Mouse (Mus musculus) bone marrow macrophage, adult 2 months (primary cell): ENCODE measurements around the gene Kif2c. TPM values are rescaled to one million over a fixed set of nuclear protein-coding genes. Genes with fewer than 3 reads are reported as not detected.
A peak's percentile ranks its signal among the peaks of the same experiment; 100 is the strongest.
"Not testable (repeated sequence)": the region's sequence is repeated elsewhere in the genome, so short reads cannot be mapped to it uniquely, and the experiment has no call there.

Experiments
- H3K27ac ChIP-seq: 2 replicates; pipeline ENCODE4 v1.5.1; 2012; ENCODE audit warnings: low read depth, low read length; ENCODE audit not compliant: insufficient read depth
- H3K4me1 ChIP-seq: 2 replicates; pipeline ENCODE4 v1.6.1; 2012; ENCODE audit warnings: low read length; ENCODE audit not compliant: control insufficient read depth, insufficient read depth
- H3K4me3 ChIP-seq: 2 replicates; pipeline ENCODE4 v1.5.1; 2012; ENCODE audit warnings: mild to moderate bottlenecking, low read length, moderate library complexity; ENCODE audit not compliant: insufficient read depth
- CTCF ChIP-seq: IDR thresholded peaks from 2 replicates; pipeline ENCODE4 v1.5.1; 2012; ENCODE audit warnings: low read depth, mild to moderate bottlenecking, low read length, moderate library complexity
- POLR2A ChIP-seq: IDR thresholded peaks from 2 replicates; pipeline ENCODE4 v1.6.1; 2012; ENCODE audit warnings: mild to moderate bottlenecking, low read depth, low read length, borderline replicate concordance
- polyA plus RNA-seq: library from polyadenylated mRNA; stranded (reverse); fragments of >200 nt; gene quantifications from 2 replicates; pipeline ENCODE4 v1.2.4, GENCODE M21; 2012; ENCODE audit not compliant: missing spikeins, insufficient read depth, insufficient read length

The Kif2c gene
- polyA plus RNA-seq, 1 experiment = 20.5 TPM

GRCm38 (mm10) chr4:117189856-117190543 lies 7.6 kb upstream of the Kif2c start:
- 0 out of 2 replicates have a peak overlapping the region, but pooled peaks have one; percentile 4 for H3K4me3 ChIP-seq
- peaks cover 7% of the 10 kb centered on the region for H3K4me1 ChIP-seq
- TF ChIP-seq CTCF (no peak), POLR2A (peak; percentile 80; the same call in 1 of the 2 replicates)
- peak overlapping the region; percentile 47 for H3K27ac ChIP-seq

- Histone ChIP-seq H3K4me1 (peaks cover 7% of the 10 kb centered on the region), H3K27ac (peak overlapping the region; percentile 68), H3K4me3 (peak overlapping the region; percentile 70)
- TF ChIP-seq CTCF (peak; percentile 90), POLR2A (no peak)
These were observed 7.0 kb upstream of the Kif2c start for GRCm38 (mm10) chr4:117189382-117189855.

- Histone ChIP-seq H3K4me1 (peaks cover 7% of the 10 kb centered on the region), H3K27ac (peak overlapping the region; percentile 68; the same call in 1 of the 2 replicates), H3K4me3 (peak overlapping the region; percentile 70)
- TF ChIP-seq CTCF = no peak
- TF ChIP-seq POLR2A = no peak
These were observed 6.5 kb upstream of the Kif2c start for GRCm38 (mm10) chr4:117188969-117189368.

GRCm38 (mm10) chr4:117182759-117183096 lies 289 bp upstream of the Kif2c start:
- H3K27ac ChIP-seq = peak overlapping the region; percentile 71
- peak overlapping the region; percentile 96 for H3K4me3 ChIP-seq
- not testable (repeated sequence) for H3K4me1 ChIP-seq

DNA sequence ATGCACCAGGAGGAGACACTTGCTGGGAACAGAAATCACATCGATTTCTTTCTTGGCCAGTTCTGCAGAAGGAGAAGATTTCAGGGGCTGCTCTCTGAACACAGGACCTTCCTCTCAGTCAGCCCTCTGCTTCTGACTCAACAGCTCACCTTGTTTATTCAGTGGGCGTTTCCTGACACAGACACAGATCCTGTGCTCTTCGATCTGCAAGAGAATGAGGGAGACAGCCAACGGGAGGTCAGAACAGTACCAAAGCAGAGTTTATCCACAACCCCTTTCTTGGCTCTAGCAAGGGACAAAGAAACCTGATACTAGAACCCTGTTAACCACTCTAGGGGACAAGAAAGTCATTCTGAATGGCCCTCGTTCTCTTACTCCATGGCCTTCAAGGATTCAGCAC lies 12.5 kb downstream of the Kif2c start:
- H3K4me3 ChIP-seq = no peak overlapping the region
- H3K27ac ChIP-seq = no peak overlapping the region
- TF ChIP-seq POLR2A = no peak
- no peak for TF ChIP-seq CTCF
- peaks cover 11% of the 10 kb centered on the region for H3K4me1 ChIP-seq

GRCm38 (mm10) chr4:117161183-117161582 lies 21.3 kb downstream of the Kif2c start:
- TF ChIP-seq POLR2A = no peak
- no peak for TF ChIP-seq CTCF
- Histone ChIP-seq H3K27ac (no peak overlapping the region), H3K4me1 (0 out of 2 replicates have a peak, but pooled peaks cover 2% of the 10 kb centered on the region), H3K4me3 (no peak overlapping the region)

GRCm38 (mm10) chr4:117159666-117160065 lies 22.8 kb downstream of the Kif2c start:
- Histone ChIP-seq H3K4me3 (no peak overlapping the region), H3K27ac (no peak overlapping the region), H3K4me1 (no peaks in the 10 kb centered on the region)
- TF ChIP-seq POLR2A (no peak), CTCF (no peak)

DNA sequence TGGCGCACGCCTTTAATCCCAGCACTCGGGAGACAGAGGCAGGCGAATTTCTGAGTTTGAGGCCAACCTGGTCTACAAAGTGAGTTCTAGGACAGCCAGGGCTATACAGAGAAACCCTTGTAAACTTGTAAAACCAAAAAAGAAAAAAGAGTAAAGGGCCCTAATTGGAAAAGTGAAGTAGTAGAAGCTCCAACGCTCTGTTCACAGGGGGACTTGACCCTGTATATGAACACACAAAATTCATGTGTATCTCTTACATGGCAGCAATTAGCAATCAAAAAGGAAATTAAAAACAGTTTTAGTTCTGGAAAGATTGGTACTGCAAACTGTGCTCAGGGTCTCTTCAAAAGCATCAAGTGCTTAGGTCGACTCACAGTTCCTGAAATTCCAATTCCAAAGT lies 26.1 kb downstream of the Kif2c start:
- H3K4me3 ChIP-seq = peak overlapping the region; percentile 77; the same call in 1 of the 2 replicates
- H3K27ac ChIP-seq = peak overlapping the region; percentile 64
- TF ChIP-seq CTCF (no peak), POLR2A (no peak)
- peaks cover 12% of the 10 kb centered on the region for H3K4me1 ChIP-seq

DNA sequence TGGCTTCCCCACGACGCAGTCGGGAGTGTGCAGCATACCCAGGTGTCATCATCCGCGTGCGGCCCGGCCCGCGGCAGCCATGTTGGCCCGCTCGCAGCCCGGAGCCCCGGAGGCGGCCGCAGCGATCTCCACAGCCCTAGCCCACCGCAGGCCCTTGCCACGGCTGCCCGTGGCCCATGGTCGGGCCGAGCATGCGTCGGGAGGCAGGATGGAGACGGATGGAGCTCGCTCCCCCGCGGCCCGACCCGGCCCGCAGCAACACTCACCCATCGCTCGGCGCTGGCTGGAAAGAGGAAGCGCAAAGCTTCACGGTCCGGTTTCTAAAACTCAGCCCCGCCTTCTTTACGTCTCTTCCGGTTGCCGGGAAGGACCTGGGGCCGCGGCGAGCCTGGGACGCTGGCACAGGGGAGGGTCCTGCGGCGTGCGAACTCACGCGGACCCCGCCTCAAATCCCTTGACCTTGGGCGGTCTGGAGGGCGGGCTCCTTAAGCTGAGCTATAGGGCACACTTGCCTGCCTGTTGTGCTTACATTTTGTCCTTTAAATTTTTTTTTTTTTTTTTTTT lies 26.6 kb downstream of the Kif2c start, which contains the start of gene Rps8:
Gene Rps8, minus strand, starts transcription at position 452 of the 564 bp plus-strand sequence.
- Histone ChIP-seq H3K27ac (peak within 1 kb of the TSS; percentile 81), H3K4me3 (peak within 1 kb of the TSS; percentile 77), H3K4me1 (peaks cover 12% of the 10 kb centered on the region)
- TF ChIP-seq POLR2A (0 out of 2 replicates have a peak, but pooled peaks have one; percentile 38), CTCF (no peak)

DNA sequence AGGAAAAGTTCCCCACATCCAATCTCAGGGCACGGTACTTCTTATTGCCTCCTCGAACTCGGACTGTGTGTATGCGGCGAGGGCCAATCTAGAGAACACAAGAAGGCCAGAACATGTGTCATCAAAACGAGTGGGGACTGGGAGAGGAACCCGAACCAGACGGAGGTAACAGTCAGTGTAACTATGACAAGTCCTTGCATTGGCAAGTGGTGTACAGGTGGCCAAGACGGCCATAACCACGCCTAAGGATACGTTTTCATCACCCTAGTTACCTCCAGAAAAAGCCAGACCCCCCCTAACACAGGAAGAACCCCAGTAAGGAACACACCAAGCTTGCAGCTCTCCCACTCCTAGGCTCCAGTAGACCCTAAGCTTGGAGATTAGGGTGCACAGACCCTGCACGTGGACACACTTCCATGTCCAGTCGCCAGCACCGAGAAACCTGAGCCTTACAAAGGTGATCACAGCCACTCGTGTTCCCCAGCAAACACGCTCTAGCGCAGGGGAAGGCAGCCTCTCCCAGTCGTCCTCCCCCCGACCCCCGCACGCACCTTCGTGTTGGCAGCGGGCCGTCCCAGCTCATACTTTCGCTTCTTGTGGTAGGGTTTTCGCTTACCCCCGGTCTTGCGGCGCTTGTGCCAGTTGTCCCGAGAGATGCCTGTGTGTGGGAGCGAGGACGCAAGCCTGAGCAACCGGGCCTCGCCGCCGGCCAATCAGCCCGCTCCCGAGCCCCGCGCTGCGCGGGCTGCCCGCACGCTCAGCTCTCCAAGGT lies 27.2 kb downstream of the Kif2c start:
- Histone ChIP-seq H3K4me3 (peak overlapping the region; percentile 77), H3K27ac (peak overlapping the region; percentile 81), H3K4me1 (peaks cover 12% of the 10 kb centered on the region)
- TF ChIP-seq CTCF (no peak), POLR2A (no peak)
